Mouse (Mus musculus): ENCODE data around the gene Ly6g5c. TPM values are rescaled to one million over a fixed set of nuclear protein-coding genes. Genes with fewer than 3 reads are reported as not detected.
A peak's percentile ranks its signal among the peaks of the same experiment; 100 is the strongest.

The Ly6g5c gene
- total and polyA plus RNA-seq, 3 experiments, result not detected

DNA sequence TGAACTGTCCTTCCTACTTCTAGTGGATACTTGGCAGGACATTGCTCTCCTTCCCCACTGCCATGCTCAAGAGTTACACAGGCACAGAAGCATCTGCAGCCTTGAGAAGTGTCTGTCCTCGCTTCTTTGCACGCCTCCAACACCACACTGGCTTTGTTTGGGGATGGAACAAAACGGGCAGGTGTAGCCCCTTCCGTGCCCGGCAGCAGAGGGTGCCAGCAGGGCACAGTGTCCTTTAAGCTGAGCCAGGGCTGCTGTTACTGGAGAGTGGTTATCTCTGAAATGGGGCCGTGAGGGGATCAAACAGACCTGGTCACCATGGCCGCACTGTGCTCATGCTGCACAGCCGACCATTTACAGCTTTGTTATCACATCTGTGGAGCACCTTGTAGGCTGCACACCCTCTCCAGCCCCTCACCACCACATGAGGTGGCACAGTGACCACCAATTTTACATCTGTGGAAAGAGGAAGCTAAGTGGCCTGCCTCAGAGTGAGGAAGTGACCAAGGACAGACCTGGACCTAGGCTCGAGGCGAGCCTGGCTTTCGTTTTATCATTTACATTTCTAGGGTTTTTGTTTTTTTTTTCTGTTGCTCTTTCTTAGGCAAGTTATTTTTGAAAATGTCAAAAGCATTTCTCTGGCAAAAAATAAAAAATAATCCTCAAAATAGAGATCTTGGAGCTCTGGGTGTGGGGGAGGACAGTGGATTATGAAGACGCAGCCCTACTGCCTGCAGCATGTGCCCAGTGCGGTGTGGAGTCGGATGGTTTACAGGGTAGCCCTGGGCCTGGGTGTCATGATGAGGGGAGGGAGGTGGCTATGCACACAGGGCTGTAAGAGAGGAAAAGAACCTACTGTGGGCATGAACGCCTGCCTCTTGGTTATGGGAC lies 13.4 kb upstream of the Ly6g5c start:
- Histone ChIP-seq H3K27me3 (replicated peaks) (no peaks in the 10 kb centered on the region), H3K36me3 (replicated peaks in 1 of 2; ENCODE audit: control insufficient read depth in 1 of 2, insufficient read depth in 1 of 2, low read length in 1 of 2) (peaks cover 42 to 85% of the 10 kb centered on the region in 2 experiments)
- in situ Hi-C loops (cut with MboI; ENCODE audit: low pct_ligation_motif_present, low pct_unique_long_range_greater_than_20kb, low sequenced_read_pairs), result no loop called here

GRCm38 (mm10) chr17:35096597-35096996 lies 11.5 kb upstream of the Ly6g5c start:
- in situ Hi-C loops (cut with MboI; ENCODE audit: low pct_ligation_motif_present, low pct_unique_long_range_greater_than_20kb, low sequenced_read_pairs) (no loop called here), dilution Hi-C loops (cut with MboI; ENCODE audit: extremely low pct_ligation_motif_present, extremely low pct_unique_long_range_greater_than_20kb, low sequenced_read_pairs) (no loop called here)
- H3K36me3 ChIP-seq (replicated peaks in 1 of 2; ENCODE audit: control insufficient read depth in 1 of 2, insufficient read depth in 1 of 2, low read length in 1 of 2), result peaks cover 57 to 90% of the 10 kb centered on the region in 2 experiments

More for the DNA sequence above, 13.4 kb upstream of the Ly6g5c start:
- Histone ChIP-seq H3K27ac (ENCODE audit: insufficient read depth, low read depth) (no peak overlapping the region), H3K79me2 (replicated peaks; ENCODE audit: control insufficient read depth, extremely low read depth, insufficient read depth, poor library complexity, severe bottlenecking) (no peaks in the 10 kb centered on the region; the same call in 1 of the 2 replicates), H3K4me3 (replicated peaks in 1 of 3; ENCODE audit: low read depth in 2 of 3, low read length in 2 of 3, poor library complexity in 1 of 3) (no peak overlapping the region), H3K9me3 (replicated peaks; ENCODE audit: low read length) (no peaks in the 10 kb centered on the region), H3K4me1 (ENCODE audit: control insufficient read depth in 1 of 2, insufficient read depth in 2 of 2) (peaks cover 3 to 20% of the 10 kb centered on the region in 2 experiments), H3K4me2 (ENCODE audit: insufficient read depth, low read depth, poor library complexity, severe bottlenecking) (no peak overlapping the region), H3K9ac (ENCODE audit: insufficient read depth, low read depth) (no peak overlapping the region)
- no peak for DNase-seq (ENCODE audit: extremely low read depth)
- dilution Hi-C loops (cut with MboI; ENCODE audit: extremely low pct_ligation_motif_present, extremely low pct_unique_long_range_greater_than_20kb, low sequenced_read_pairs), result no loop called here
- TF ChIP-seq ZMIZ1 (IDR thresholded peaks at IDR 0.05; ENCODE audit: low read depth, low read length) (no peak), ZNF384 (IDR thresholded peaks at IDR 0.05; ENCODE audit: low read depth, low read length) (peak; percentile 20; the same call in 1 of the 2 replicates)

DNA sequence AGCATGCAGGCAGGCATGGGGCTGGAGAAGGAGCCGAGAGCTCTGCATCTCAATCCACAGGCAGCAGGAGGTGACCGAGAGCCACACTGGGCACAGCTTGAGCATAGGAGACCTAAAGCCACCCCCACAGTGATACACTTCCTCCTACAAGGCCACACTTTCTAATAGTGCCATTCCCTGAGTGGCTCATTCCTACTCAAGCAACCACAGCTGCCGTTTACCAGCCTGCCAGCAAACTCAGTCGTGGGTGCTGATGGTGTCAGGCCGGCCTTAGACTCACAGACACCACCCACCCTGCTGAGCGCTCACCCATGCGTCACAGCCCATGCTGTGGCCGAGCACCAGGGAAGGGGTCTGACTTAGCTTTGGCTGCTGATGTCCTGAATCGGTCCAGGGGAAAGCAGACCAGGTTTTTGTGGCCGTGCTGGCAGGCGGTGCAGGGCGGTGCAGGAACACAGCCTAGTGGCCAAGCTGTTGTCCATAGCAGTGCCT lies 10.9 kb upstream of the Ly6g5c start:
- Histone ChIP-seq H3K27me3 (replicated peaks) (no peaks in the 10 kb centered on the region), H3K9me3 (replicated peaks; ENCODE audit: low read length) (no peaks in the 10 kb centered on the region), H3K9ac (ENCODE audit: insufficient read depth, low read depth) (no peak overlapping the region), H3K27ac (ENCODE audit: insufficient read depth, low read depth) (no peak overlapping the region), H3K4me3 (replicated peaks in 1 of 3; ENCODE audit: low read depth in 2 of 3, low read length in 2 of 3, poor library complexity in 1 of 3) (no peak overlapping the region), H3K4me1 (ENCODE audit: control insufficient read depth in 1 of 2, insufficient read depth in 2 of 2) (peaks cover 0 to 10% of the 10 kb centered on the region in 2 experiments; a peak in 2 of 4 replicates), H3K4me2 (ENCODE audit: insufficient read depth, low read depth, poor library complexity, severe bottlenecking) (no peak overlapping the region), H3K36me3 (replicated peaks in 1 of 2; ENCODE audit: control insufficient read depth in 1 of 2, insufficient read depth in 1 of 2, low read length in 1 of 2) (peaks cover 59 to 91% of the 10 kb centered on the region in 2 experiments), H3K79me2 (replicated peaks; ENCODE audit: control insufficient read depth, extremely low read depth, insufficient read depth, poor library complexity, severe bottlenecking) (no peaks in the 10 kb centered on the region)
- dilution Hi-C loops (cut with MboI; ENCODE audit: extremely low pct_ligation_motif_present, extremely low pct_unique_long_range_greater_than_20kb, low sequenced_read_pairs) (no loop called here), in situ Hi-C loops (cut with MboI; ENCODE audit: low pct_ligation_motif_present, low pct_unique_long_range_greater_than_20kb, low sequenced_read_pairs) (no loop called here)
- DNase-seq (ENCODE audit: extremely low read depth), result no peak
- no peak for TF ChIP-seq CTCF (conservative IDR thresholded peaks at IDR 0.05 in 1 of 2, IDR thresholded peaks at IDR 0.05 in 1 of 2; ENCODE audit: low read depth in 2 of 2, low read length in 2 of 2)
- TF ChIP-seq NRF1 (IDR thresholded peaks at IDR 0.05; ENCODE audit: low read depth, low read length), result no peak
- TF ChIP-seq GABPA (IDR thresholded peaks at IDR 0.05; ENCODE audit: insufficient replicate concordance, low read depth, low read length), result no peak
- TF ChIP-seq MAFK (IDR thresholded peaks at IDR 0.05; ENCODE audit: insufficient replicate concordance, low read length), result no peak
- no peak for TF ChIP-seq RAD21 (IDR thresholded peaks at IDR 0.05; ENCODE audit: low read depth, low read length)
- no peak for TF ChIP-seq TCF12 (IDR thresholded peaks at IDR 0.05; ENCODE audit: low read depth, low read length)
- TF ChIP-seq BHLHE40 (IDR thresholded peaks at IDR 0.05; ENCODE audit: low read depth, low read length), result no peak
- TF ChIP-seq E2F4 (IDR thresholded peaks at IDR 0.05; ENCODE audit: insufficient replicate concordance, low read depth, low read length), result no peak
- no peak for TF ChIP-seq ELF1 (IDR thresholded peaks at IDR 0.05; ENCODE audit: low read depth, low read length)
- TF ChIP-seq NELFE (IDR thresholded peaks at IDR 0.05; ENCODE audit: low read depth, low read length), result no peak
- TF ChIP-seq EP300 (IDR thresholded peaks at IDR 0.05; ENCODE audit: low read length), result no peak
- TF ChIP-seq CHD2 (IDR thresholded peaks at IDR 0.05; ENCODE audit: low read length), result no peak

More at GRCm38 (mm10) chr17:35096597-35096996, 11.5 kb upstream of the Ly6g5c start:
- no peaks in the 10 kb centered on the region for H3K9me3 ChIP-seq (replicated peaks; ENCODE audit: low read length)
- no peak overlapping the region for H3K4me3 ChIP-seq (replicated peaks in 1 of 3; ENCODE audit: low read depth in 2 of 3, low read length in 2 of 3, poor library complexity in 1 of 3)
- no peaks in the 10 kb centered on the region for H3K27me3 ChIP-seq (replicated peaks)
- no peaks in the 10 kb centered on the region for H3K79me2 ChIP-seq (replicated peaks; ENCODE audit: control insufficient read depth, extremely low read depth, insufficient read depth, poor library complexity, severe bottlenecking)
- peaks cover 0 to 10% of the 10 kb centered on the region in 2 experiments; a peak in 2 of 4 replicates for H3K4me1 ChIP-seq (ENCODE audit: control insufficient read depth in 1 of 2, insufficient read depth in 2 of 2)
- no peak overlapping the region for H3K4me2 ChIP-seq (ENCODE audit: insufficient read depth, low read depth, poor library complexity, severe bottlenecking)
- H3K27ac ChIP-seq (ENCODE audit: insufficient read depth, low read depth), result no peak overlapping the region
- TF ChIP-seq CHD1 (IDR thresholded peaks at IDR 0.05; ENCODE audit: low read depth, low read length), result no peak
- no peak overlapping the region for H3K9ac ChIP-seq (ENCODE audit: insufficient read depth, low read depth)
- DNase-seq (ENCODE audit: extremely low read depth), result no peak
